Mouse (Mus musculus) hindbrain, embryonic 10.5 days (tissue): Measurements from ENCODE around the gene Mmp25. TPM values are rescaled to one million over a fixed set of nuclear protein-coding genes. Genes with fewer than 3 reads are reported as not detected.
A peak's percentile ranks its signal among the peaks of the same experiment; 100 is the strongest.
"Not testable (repeated sequence)": the region's sequence is repeated elsewhere in the genome, so short reads cannot be mapped to it uniquely, and the experiment has no call there.

Experiments used
- DNase-seq: peaks from one replicate; pipeline ENCODE4 v3.0.0-alpha.2; 2017; ENCODE audit warnings: low spot score
- H3K27ac ChIP-seq: fragments of 300-500 bp; sonication (generic); 2 replicates; pipeline ENCODE4 v1.5.1; 2016; ENCODE audit warnings: mild to moderate bottlenecking, moderate library complexity
- H3K27me3 ChIP-seq: fragments of 300-500 bp; sonication (generic); 2 replicates; pipeline ENCODE4 v1.6.1; 2016; ENCODE audit warnings: mild to moderate bottlenecking; ENCODE audit not compliant: poor library complexity, insufficient read depth, severe bottlenecking
- H3K36me3 ChIP-seq: fragments of 300-500 bp; sonication (generic); 2 replicates; pipeline ENCODE4 v1.6.1; 2016; ENCODE audit warnings: mild to moderate bottlenecking, moderate library complexity
- H3K4me1 ChIP-seq: fragments of 300-500 bp; sonication (generic); replicated peaks from 2 replicates; pipeline ENCODE4 v1.6.1; 2016; ENCODE audit warnings: mild to moderate bottlenecking
- H3K4me3 ChIP-seq: fragments of 300-500 bp; sonication (generic); 2 replicates; pipeline ENCODE4 v1.5.1; 2016; ENCODE audit warnings: mild to moderate bottlenecking, moderate library complexity
- H3K9me3 ChIP-seq: fragments of 300-500 bp; sonication (generic); 2 replicates; pipeline ENCODE4 v1.6.1; 2016; ENCODE audit warnings: mild to moderate bottlenecking, moderate library complexity
- WGBS: fragments of 180-500 bp; shearing (Covaris S2); methylation state at CpG from one replicate; pipeline ENCODE4 v1.1.7; 2016; 5-methylcytosine and 5-hydroxymethylcytosine counted together
- polyA plus RNA-seq: library from polyadenylated mRNA; unstranded; fragments of >200 nt; fragmentation: Nextera tagmentation; extraction: Ambion mirVana; gene quantifications from 2 replicates; pipeline ENCODE4 v1.2.1, GENCODE M21; 2016

Mmp25 gene
- polyA plus RNA-seq, 1 experiment from 2014 or later: 1.4 TPM

DNA sequence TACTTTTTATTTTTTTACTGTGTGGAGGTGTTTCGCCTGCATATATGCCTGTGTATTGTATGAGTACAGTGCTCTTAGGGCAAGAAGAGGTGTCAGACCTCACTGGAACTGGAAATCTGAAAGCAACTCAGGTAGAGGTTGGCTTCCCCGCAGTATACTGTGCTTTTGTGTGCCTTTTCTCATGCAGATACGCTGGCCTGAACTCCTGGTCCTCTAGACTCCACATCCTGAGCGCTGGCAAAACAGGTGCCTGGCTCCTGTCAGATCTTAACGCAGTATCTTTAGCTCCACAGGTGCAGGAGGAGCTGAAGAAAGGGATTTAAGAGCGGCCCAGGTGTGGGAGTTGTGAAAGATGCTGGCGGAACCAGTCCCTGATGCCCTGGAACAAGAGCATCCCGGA lies 39.9 kb downstream of the Mmp25 start:
- H3K4me3 ChIP-seq: no peak overlapping the region
- WGBS: 86% methylated on average over 8 of the region's 8 CpGs
- H3K9me3 ChIP-seq: no peaks in the 10 kb centered on the region
- peaks cover 15% of the 10 kb centered on the region for H3K4me1 ChIP-seq
- H3K36me3 ChIP-seq: no peaks in the 10 kb centered on the region
- no peak overlapping the region for H3K27ac ChIP-seq
- no peak for DNase-seq
- H3K27me3 ChIP-seq: peaks cover 12% of the 10 kb centered on the region; the same call in 1 of the 2 replicates

DNA sequence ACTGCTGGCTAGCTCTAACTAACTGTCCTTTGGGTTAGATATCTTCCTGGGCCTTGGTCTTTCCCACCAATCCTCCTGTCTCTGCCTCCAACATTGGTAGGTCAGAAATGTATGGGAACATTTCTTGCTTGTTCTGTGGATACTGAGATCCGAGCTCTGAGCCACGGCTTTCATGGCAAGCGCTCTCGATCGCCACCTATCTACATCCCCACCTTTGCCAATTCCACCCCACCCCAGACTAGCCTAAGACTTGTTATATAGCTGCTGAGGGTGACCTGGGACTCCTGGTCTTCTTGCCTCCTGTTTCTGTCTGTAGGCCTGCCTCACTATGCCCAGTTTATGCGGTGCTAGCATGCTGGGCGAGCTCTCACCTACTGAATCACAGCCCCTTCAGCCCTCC lies 40.7 kb downstream of the Mmp25 start:
- WGBS: 82% methylated on average over 7 of the region's 7 CpGs
- H3K36me3 ChIP-seq: no peaks in the 10 kb centered on the region
- no peak overlapping the region for H3K27ac ChIP-seq
- H3K27me3 ChIP-seq: peaks cover 12% of the 10 kb centered on the region; the same call in 1 of the 2 replicates
- DNase-seq: no peak
- no peaks in the 10 kb centered on the region for H3K9me3 ChIP-seq
- H3K4me3 ChIP-seq: no peak overlapping the region
- H3K4me1 ChIP-seq: peaks cover 22% of the 10 kb centered on the region

DNA sequence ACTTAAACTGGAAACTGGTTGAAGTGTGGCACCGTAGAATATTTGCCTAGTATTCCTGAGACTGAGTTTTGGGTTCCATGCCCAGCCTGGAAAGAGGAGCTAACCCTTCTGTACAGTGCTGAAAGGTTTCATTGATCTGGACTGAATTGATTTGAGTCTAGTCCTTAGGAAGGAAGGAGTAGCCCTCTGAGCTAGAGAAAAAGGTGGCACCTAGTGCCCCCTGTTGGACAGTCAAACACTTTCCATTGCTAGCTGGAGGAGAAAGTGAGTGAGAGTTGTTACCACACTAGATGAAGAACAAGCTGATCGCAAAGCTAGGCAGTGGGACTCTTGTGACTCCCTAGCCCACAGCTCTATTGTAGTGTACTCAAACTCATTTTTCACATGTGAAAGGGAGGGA lies 41.5 kb downstream of the Mmp25 start:
- peak; percentile 38 for DNase-seq
- WGBS: 59% methylated on average over 2 of the region's 2 CpGs

DNA sequence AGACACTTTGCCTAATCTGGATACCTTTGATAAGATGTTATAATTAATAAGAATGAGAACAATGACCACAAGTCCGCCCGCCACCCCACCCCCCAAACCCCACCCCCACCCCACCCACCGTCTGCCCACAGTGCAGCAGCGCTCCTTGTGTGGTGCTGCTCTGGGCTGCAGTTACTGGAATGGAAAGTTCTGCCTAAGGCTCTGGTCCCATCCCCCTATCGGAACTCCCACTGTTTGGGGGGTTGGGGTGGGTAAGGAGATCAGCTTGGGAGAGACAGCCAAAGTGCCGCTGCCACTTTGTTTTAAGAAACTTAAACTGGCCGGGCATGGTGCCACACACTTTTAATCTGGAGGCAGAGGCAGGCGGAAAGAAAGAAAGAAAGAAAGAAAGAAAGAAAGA lies 42.0 kb downstream of the Mmp25 start:
- H3K27me3 ChIP-seq: peaks cover 12% of the 10 kb centered on the region; the same call in 1 of the 2 replicates
- WGBS: 19% methylated on average over 8 of the region's 8 CpGs
- H3K9me3 ChIP-seq: no peaks in the 10 kb centered on the region
- H3K4me3 ChIP-seq: no peak overlapping the region
- no peaks in the 10 kb centered on the region for H3K36me3 ChIP-seq
- peaks cover 34% of the 10 kb centered on the region for H3K4me1 ChIP-seq
- no peak overlapping the region for H3K27ac ChIP-seq
- DNase-seq: no peak

More for the DNA sequence above, 41.5 kb downstream of the Mmp25 start:
- H3K27ac ChIP-seq: no peak overlapping the region
- H3K4me3 ChIP-seq: no peak overlapping the region
- peaks cover 12% of the 10 kb centered on the region; the same call in 1 of the 2 replicates for H3K27me3 ChIP-seq
- no peaks in the 10 kb centered on the region for H3K36me3 ChIP-seq
- no peaks in the 10 kb centered on the region for H3K9me3 ChIP-seq
- H3K4me1 ChIP-seq: peaks cover 31% of the 10 kb centered on the region

DNA sequence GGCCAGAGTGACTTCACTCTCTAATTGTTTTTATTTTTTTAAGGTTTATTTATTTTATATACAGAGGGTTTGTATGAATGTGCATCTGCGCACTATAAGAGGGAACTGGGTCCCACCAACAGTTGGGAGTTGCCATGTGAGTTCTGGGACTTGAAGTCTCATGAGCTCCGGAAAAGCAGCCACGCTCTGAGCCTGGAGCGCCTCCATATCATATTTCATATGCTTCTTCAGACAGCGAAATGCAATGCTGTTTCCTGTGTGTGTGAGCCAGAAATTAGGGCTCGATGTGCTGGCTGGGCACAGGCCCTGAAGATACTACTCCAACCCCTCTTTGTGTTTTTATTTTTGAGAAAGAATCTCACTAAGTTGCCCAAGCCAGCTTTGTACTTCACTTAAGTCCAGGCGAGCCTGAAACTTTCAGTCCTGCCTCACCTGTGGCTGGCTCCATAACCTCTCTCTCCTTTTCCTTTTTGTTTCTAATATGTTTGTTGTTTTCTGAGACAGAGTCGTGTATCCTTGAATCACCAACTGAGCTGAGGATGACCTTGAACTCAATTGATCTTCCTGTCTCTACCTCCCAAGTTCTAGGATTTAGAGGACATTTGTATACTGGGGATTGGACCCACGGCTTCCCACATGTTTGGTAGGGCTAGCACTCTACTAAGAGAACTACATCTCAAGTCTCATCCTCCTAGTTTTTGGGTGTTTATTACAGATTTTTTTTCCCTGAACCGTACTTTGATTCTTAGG lies 43.1 kb downstream of the Mmp25 start:
- no peaks in the 10 kb centered on the region for H3K36me3 ChIP-seq
- H3K9me3 ChIP-seq: no peaks in the 10 kb centered on the region
- WGBS: 41% methylated on average over 10 of the region's 10 CpGs
- H3K27ac ChIP-seq: no peak overlapping the region
- H3K4me1 ChIP-seq: peaks cover 34% of the 10 kb centered on the region
- no peak overlapping the region for H3K4me3 ChIP-seq
- H3K27me3 ChIP-seq: peaks cover 12% of the 10 kb centered on the region; the same call in 1 of the 2 replicates
- no peak for DNase-seq

DNA sequence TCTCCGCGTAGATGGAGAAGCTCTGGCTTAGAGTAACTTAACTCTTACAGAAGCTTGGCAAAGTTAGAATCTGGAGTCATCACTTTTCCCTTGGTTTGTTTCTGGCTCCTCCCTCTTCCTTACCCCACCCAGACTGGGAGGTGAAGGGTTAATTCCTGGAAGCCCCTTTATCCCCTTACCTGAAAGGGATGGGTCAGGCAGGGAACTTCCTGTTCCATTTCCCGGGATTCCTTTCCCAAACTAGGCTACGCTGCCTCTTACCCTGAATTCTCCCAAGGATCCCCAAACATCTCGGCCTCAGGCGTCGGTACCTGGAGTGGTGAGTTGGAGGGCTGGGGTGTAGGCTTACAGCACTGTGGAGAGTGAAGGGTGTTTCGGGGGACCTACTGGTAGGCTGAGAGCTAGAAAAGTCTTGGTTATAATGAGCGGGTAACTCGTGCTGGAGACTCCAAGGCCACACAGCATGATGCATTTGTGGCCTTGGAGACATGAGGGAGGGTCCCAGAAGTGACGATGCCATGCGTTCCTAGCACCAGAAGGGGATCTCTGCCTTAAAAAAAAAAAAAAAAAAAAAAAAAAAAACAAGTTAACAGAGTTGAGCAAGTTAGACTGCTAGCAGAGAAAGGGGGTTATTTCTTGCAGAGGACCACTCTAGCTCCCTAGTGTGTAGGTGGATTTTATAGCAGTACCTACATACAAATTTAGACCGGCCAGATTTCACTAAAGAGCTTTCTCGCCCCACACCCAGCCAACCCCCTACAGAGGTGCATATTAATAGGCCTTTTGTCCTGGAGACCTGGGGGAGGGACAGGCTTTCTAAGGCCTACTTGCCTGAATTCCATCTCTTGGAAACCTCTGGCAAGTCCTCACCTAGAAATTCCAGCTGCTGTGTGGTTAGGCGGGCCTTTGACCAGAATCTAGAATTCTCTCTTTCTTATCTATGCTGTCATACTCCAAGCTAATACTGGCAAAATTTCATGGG lies 44.1 kb downstream of the Mmp25 start, which contains the start of gene Zscan10:
Gene Zscan10 (plus strand): TSS at position 216 of the 982 bp plus-strand sequence.
- Histone ChIP-seq H3K36me3 (no peaks in the 10 kb centered on the region), H3K4me1 (peaks cover 34% of the 10 kb centered on the region), H3K27me3 (peaks cover 12% of the 10 kb centered on the region; the same call in 1 of the 2 replicates), H3K4me3 (peak within 1 kb of the TSS; percentile 55), H3K9me3 (no peaks in the 10 kb centered on the region), H3K27ac (peak within 1 kb of the TSS; percentile 91; the same call in 1 of the 2 replicates)
- DNase-seq: no peak
- WGBS: 26% methylated on average over 15 of the region's 15 CpGs

DNA sequence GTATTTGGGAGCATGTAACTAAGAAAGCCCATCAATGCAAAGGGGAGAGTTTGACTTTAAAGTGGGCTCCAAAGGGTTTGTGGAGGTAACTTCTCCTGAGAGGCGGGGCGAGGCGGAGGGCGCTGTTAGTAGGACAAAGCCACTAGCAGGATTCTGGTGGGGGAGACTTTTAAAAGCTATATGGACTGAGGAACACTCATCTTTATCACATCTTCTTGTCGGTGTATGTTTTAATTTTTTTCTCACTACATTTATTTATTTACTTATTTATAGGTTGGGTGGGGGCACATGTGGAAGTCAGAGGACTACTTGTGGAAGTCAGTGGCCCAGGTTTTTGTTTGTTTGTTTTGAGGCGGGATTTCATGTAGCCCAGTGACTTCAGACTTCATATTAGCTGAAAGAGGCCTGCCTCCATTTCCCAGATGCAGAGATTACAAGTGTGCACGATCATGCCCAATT lies 45.4 kb downstream of the Mmp25 start:
- H3K4me1 ChIP-seq: peaks cover 34% of the 10 kb centered on the region
- H3K9me3 ChIP-seq: no peaks in the 10 kb centered on the region
- H3K27me3 ChIP-seq: peaks cover 12% of the 10 kb centered on the region; the same call in 1 of the 2 replicates
- WGBS: 36% methylated on average over 7 of the region's 7 CpGs
- H3K4me3 ChIP-seq: peak overlapping the region; percentile 55
- no peaks in the 10 kb centered on the region for H3K36me3 ChIP-seq
- DNase-seq: no peak
- H3K27ac ChIP-seq: peak overlapping the region; percentile 91

DNA sequence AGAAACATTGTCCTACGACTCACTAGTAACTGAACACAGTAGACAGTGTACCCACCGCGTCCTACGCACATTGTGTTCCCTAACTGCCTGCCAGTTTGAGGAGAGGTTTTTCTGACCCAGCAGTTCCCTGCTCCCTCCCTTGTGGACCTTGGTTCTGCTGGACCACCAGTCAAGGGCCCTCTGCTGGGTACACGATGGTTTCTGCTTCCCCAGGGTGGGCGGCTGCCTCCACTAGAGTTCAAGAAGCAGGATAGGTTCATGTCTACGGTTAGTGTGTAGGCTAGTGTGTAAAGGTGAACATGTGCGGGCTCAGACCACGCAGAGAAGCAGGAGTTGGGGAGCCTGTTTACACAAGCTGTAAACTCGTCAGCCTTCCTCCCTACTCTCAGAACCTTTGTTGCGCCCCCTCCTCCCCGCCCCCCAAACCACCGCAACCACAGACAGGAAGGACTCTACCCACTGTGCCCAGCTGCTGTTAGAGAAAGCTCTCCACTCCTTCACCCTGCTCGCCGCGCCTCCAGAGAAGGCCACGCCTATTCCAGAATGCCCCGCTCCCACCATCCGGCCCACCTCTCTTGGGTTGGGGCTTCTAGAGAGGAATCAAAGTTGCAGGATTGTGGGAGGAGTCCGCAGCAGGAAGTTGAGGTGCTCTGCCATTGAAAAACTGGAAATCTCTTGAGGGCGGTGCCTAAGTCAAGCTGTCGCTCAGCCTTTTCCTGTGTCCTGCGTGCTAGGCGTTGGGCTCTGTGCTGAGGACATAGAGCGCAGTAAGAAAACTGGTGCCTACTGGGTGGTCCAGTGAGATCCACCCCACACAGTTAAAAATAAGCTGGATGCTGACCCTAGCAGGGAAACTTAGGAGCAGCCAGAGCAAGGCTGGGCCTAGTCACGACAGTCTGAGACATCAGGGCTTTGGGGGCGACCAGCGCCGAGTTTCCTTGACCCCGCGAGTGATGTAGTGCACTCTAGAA lies 46.2 kb downstream of the Mmp25 start, which contains the start of gene Zfp13:
Gene Zfp13 (minus strand): TSS at position 906 of the 971 bp plus-strand sequence.
- WGBS: 10% methylated on average over 31 of the region's 31 CpGs
- Histone ChIP-seq H3K36me3 (no peaks in the 10 kb centered on the region), H3K27me3 (peaks cover 12% of the 10 kb centered on the region; the same call in 1 of the 2 replicates), H3K9me3 (no peaks in the 10 kb centered on the region), H3K4me3 (peak within 1 kb of the TSS; percentile 55), H3K4me1 (peaks cover 34% of the 10 kb centered on the region), H3K27ac (peak within 1 kb of the TSS; percentile 91)
- DNase-seq: peak; percentile 91

DNA sequence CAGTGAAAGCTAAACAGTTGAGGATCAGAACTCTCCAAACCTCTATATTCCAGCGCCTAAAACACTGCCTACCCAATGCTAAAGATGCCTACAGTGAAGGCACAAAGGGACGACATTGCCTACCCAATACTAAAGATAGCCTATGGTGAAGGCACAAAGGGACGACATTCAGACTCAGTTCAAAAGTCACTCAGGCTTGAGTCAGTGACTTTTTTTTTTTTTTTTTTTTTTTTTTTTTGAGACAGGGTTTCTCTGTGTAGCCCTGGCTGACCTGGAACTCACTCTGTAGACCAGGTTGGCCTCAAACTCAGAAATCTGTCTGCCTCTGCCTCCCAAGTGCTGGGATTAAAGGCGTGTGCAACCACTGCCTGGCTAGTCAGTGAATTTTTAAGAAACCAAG lies 49.9 kb downstream of the Mmp25 start:
- H3K4me3 ChIP-seq, H3K27me3 ChIP-seq, H3K36me3 ChIP-seq, H3K9me3 ChIP-seq, H3K27ac ChIP-seq, DNase-seq: not testable (repeated sequence)
- 70% methylated on average over 4 of the region's 4 CpGs for WGBS
- peaks cover 25% of the 10 kb centered on the region for H3K4me1 ChIP-seq

DNA sequence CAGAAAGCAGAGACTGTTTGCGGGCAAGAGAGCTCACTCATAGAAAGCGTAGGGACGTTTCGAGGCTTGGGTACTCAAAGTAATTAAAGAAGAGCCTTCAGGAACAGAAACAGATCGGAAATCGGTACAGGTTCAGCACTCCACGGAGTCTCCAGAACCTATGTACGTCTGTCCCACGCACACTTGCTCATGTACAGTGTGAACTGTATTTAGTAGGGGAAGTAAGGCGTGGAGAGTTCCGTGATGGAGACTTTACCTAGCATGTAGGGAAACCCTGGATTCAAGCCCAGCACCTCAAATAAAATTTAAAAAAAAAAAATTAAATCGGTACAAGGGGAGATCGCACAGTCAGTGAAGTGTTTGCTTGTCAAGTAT lies 52.2 kb downstream of the Mmp25 start:
- no peaks in the 10 kb centered on the region for H3K27me3 ChIP-seq
- peaks cover 6% of the 10 kb centered on the region; the same call in 1 of the 2 replicates for H3K4me1 ChIP-seq
- 15% methylated on average over 13 of the region's 13 CpGs for WGBS
- no peaks in the 10 kb centered on the region for H3K9me3 ChIP-seq
- no peak for DNase-seq
- H3K36me3 ChIP-seq: no peaks in the 10 kb centered on the region
- H3K4me3 ChIP-seq: peak overlapping the region; percentile 57
- H3K27ac ChIP-seq: peak overlapping the region; percentile 87

DNA sequence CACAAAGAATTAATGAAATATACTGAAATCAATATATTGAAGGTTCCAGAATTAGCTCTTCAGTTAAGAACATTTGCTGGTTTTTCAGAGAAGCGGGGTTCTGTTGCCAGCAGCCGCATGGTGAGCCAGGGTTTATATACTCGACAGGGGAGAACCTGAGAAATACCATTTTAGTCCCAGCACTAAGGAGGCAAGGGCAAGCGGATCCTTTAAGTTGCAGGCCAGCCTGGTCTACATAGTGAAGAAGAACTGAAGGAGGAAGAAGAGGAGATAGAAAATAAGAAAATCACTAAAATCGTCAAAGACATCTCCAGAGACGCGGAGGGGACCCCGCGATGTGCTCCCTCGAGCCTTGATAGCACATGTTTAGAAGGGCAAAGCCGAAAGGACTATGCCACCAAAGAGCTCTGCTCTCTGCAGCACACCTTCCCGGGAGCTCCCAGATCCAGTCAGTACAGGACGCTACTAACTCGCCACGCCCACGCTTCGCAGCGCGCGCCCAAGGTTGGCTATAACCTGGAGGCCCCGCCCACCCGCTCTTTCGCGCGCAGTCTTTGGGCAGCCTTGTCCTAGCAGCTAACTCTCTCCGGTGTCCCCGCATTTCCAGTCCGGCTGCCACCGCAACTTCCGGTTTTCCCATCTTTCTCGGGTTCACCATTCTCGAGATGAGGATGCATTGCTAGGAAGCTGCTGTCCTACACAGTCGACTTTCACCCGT lies 52.7 kb downstream of the Mmp25 start:
- no peaks in the 10 kb centered on the region for H3K9me3 ChIP-seq
- peaks cover 6% of the 10 kb centered on the region; the same call in 1 of the 2 replicates for H3K4me1 ChIP-seq
- no peaks in the 10 kb centered on the region for H3K36me3 ChIP-seq
- peak; percentile 96 for DNase-seq
- H3K4me3 ChIP-seq: peak overlapping the region; percentile 57
- no peaks in the 10 kb centered on the region for H3K27me3 ChIP-seq
- WGBS: 8% methylated on average over 34 of the region's 34 CpGs
- H3K27ac ChIP-seq: peak overlapping the region; percentile 87
